Mouse (Mus musculus) adrenal gland, adult 2 months (tissue): ENCODE measurements at regions not wholly inside any gene's neighbourhood (a gene's known extent, or its start where the extent isn't known, plus 50 kb on each side); places are given as distances from the start of the nearest gene placed in this dataset.

Experiments
- DNase-seq: peaks from one replicate; pipeline ENCODE4 v3.0.0; 2021

DNA sequence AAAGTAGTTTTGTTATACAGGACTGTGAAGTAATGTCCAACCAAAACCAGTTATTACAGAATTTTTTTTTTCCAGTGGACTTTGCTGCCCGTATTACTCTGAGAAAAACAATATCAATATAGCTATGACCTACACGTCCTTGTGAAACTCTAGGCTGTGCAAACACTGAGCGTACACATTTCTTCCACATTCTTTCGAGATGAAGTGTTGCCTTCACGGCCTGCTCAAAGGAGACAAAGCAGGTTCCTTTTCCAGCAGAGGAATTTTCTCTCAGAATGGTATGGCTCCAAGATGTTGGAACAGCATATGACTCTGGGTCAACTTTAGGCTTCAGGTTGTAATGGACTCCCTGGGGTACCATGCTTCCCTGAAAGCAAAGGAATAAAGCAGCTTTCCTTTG, 463.6 kb downstream of the Epha4 start:
- no peak for DNase-seq

DNA sequence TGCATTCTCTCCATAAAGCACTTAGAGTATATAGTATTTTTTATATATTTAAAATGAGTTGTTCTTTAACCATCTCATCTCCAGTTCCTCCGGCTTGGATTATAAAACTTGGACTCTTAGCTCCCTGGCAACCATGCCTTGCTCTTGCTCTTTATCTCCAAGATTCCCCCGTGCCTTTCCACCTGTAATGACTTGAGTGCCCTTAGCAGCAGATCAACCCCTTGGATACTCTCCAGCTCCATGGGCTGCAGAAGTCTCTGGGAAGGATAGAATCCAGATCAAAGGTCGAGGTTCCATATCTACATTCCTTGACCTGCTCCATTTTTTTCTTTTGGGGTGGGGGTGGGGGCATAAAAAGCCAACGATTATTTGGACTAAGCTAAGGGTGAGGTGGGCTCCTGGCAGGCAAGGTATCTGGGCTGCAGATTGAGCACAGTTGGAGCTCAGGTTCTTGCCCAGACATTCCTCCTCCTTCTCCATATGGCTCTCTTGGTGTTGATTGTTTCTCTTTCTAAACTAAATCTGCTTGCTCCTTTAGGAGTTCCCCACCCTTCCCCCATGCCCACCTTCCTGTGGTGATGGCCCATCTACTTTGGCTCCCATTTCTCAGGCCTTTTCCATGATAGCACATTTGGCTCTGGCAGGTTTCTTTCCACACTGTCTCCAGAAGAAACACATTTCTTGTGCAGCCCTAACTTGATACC, 460.9 kb downstream of the Epha4 start:
- no peak for DNase-seq

DNA sequence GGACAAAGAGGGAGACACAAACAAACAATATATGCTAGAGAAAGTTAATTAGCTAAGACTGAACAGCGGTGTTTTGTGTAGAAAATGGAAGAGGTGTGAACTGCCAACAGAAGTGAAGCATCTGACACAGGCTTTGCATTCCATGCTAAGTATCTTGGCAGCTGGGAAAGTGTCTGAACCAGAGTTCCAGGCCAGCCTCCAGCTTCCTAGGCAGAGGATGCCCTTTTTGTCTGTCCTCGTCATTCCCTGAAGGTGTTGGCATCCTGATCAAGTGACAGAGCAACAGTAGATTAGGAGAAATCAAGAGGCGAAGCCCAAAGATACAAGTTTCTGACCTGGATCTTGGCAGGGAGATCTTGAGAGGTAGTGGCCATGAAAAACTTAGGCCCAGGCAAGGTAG, 452.4 kb downstream of the Epha4 start:
- DNase-seq = no peak

DNA sequence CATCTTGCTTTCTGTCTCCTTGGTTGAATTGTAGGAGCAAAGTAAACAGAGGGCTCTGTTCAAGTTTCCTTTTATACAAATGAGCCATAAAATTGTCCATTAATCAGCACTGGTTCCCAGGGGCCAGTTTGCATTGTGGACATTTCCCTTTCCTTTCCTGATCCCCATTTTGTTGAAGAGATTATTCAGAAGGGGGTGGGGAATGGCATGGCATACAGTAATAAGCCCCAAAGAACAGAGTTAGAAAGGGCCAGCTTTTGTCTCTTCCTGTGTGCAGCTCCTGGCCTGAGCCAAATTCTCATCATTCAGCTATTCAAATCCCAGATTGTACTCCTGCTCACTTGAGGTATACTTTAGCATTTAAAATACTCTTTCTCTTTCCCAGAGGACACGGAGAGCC, 441.8 kb downstream of the Epha4 start:
- no peak for DNase-seq

DNA sequence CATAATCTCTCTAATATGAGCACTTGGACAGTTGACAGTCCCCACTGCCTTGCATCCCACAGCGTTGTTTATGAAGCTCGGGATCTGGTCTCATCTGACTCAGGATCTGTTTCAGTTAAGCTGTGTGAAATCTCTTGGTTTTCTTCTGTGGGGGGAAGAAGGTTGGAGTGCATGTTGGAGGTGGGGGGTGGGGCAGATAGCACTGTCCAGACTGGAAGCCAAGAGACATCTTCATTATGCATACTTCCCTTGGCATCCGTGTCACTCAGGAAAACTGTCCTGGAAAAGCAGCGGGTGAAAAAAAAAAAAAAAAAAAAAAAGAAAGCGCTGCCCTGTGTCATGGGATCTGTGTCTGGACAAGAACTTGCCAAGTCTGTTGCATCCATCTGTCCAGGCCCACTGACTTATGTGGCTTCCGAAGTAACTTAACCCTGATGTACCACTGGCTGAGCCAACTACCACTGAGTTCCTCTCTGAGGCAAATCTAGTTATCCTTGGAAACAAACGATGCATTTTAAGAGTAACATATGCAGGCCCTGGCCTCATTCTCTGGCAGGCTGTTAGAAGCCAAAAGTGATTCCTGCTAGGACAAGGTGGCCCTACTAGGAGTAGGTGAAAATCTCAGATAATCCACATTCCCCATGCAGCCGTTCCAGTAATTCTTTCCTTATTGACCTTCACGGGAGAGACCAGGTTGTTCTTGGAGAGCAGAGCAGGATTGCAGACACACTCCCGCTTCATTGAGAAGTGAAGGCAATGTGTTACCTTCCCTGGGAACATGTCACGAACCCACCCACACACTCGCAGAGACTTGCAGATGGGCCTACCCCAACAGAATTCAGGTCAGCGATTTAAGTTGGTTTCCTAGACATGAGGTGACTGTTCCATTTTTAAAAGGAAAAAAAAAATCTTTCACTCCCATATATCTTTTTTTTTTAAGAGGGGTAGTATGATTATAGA, 439.7 kb downstream of the Epha4 start:
- no peak for DNase-seq

DNA sequence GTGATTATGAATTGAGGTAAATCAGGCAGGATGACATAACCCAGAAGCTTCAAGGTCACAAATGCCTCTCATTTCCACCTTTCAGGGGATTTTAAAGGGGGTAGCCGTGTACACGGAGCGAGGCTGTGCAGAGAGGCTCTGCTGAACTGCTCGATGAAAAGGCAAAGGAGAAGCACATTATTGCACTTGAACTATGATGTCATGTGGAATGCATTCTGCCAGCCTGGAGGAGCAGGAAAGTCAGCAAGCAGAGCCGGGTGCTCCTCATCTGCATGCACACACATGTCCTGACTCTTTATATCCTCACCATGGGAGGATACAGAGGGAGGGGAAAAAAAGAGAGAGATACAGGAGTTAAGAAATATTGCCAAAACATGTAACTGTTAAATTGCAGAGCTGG, 434.1 kb downstream of the Epha4 start:
- no peak for DNase-seq

DNA sequence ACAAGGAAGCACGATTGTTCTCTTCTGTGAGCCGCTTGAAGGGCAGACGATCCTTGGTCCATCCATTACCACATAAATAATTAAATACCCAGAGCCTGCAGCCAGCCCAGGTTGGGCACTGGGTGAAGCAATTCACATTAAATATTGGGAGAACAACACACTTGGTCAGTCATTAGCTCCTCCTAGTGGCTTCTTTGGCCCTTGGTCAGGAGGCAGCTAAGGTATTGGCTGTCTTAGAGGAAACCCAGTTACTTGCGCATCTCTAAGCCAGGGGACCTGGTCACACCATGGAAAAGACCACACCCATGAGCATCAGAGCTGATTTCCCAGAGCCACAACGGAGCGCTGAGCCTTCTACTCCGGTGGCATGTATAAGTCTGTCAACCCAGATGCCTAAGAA, 433.2 kb downstream of the Epha4 start:
- peak; percentile 14 for DNase-seq

DNA sequence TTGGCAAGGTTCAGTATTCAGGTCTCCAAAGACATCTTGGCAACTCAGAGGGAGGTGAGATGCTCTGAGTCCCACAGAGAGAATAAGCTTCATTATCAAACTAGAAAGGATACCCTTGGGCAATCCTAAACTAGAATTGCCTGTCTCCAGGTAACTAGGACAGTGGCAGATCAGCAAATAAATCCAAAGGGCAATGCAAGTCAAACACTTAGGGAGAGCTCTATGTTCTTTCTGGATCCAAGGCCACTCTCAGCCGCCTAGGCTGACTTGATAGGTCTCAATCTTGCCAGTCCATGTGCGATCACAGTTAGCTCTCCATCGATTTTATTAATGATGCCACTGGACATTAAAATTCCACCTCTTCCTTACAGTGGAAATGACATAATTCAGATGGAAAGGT, 432.5 kb downstream of the Epha4 start:
- DNase-seq = no peak

DNA sequence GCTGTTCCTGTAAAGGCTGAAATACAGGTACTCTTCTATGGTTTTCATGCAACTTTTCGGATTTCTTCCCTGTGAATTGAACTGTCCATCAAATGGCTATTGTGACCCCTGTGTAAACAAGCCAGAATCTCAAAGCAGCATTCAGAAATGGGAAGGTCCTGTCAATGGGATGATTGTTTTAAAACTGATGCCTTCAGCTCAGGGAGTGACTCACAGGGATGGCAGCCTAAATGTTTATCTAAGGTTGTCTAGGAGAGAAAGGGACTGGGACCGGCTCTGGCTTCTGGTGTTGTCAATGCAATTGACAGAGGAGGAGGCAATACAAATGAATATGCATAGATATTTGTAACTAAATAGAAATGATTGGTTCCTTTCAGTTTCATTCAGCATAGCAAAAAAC, 421.3 kb downstream of the Epha4 start:
- DNase-seq = no peak

DNA sequence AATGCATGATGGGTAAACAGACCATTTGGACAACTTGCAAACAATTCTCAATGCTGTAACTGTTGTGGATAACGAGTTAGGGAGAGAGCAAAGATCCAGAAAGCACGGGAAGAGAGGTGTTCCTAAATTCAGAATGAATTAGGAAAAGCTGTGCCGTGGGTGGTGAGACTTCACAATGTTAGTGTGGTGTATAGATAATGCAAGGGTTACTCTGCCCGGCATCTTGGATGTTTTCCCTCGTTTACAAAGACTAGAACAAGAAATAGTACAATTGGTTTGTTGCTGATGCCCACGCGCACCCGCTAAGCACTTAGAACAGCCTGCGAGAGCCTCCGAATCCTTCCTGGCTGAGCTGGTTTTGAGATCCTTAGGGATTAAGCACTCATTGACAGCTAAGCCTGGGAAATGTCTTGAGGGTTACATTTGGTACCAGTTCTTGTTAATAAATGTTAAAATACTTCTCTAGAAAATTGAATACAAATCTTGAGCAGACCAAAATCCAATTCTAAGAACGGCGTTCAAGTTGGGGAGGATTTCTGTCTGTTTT, 413.1 kb downstream of the Epha4 start:
- no peak for DNase-seq

DNA sequence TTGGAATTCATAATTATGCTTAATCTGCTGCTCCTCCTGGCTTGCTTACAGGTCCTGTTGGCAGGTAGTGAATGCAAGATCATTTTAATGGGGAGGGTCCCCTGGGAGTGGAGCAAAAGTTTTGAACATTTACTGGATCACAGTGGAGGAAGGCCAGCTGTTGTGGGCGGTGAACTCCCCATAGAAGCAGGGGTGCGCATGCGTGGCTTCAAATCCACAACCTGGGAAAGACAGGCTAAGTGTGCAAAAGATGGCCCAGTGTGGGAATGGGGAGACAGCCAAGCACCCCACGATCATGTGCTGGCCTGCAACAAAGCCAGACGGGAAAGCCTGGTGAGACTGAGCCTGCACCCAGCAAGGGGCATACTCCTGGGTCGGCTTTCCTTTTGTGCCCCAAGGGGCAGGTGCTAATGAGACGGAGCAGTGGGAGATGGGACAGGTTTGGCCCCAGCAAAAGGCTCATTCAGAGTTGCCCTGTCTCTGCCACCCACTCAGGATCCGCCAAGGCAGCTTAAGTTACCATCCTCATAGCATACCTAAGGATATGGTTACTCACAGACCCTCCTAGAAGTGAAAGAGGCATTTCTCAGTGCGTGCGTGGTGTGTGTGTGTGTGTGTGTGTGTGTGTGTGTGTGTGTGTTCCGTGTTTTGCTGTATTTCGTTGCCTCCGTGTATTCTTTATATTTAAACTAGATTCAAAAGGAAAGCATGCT, 412.3 kb downstream of the Epha4 start:
- DNase-seq = no peak

DNA sequence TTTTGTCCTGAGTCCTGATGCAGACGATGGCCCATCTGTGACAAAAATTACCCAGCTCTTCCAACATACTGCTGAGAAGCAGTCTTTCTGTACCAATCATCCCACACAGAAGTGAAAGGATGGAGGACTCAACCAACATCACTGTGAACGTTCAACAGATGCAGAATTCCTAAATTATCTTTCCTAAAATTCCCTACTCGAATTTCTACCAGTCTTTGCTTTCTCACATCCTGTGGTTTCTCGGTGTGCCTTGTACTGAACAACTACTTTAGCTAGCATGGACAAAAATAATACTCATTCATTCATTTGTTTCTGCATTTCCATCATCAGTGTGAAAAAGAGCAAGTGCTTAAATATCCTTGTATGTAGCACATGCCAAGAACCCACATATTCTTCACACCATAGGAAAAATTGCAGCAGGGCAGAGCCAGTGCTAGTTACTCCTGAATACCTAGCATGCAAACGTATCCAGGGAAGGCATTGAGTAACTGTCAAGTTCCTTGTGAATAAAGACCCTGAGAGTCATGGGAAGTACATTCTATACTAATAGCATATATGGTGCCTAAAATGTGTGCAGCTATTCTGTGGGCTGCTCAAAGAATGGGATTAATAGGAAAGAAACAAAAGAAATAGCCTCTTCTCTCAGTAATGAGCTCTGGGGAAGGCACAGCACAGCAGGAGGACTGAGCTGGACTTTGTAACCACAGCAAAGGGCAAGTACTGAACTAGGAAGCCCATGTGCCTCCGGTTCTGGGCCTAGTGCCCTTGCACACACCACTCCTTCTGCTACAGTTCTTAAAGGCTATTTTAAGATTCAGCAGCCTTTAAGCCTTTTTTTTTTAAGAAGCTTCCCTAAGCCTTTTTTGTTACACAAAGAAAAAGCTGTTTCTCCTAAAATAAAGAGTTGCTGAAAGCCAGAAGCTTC, 404.8 kb downstream of the Epha4 start:
- no peak for DNase-seq

DNA sequence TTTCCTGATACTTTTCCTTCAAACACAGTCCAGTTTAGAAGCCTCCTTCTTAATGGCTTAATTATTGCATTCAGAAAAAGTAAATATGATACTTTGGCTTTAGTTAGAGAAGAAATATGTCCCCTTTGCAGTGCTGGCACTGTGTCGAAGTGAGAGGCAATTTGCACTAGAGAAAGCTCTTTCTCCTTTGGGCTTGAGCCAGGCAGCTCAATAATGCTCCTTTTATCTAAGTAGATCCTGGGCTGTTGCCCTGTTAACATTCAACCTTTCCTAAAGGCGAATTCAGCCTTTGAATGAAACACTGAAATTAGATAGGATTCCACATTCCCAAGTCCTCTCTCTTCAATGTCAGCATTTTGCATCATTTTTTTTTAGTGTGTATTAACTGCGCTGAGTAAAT, 386.5 kb downstream of the Epha4 start:
- DNase-seq = no peak

DNA sequence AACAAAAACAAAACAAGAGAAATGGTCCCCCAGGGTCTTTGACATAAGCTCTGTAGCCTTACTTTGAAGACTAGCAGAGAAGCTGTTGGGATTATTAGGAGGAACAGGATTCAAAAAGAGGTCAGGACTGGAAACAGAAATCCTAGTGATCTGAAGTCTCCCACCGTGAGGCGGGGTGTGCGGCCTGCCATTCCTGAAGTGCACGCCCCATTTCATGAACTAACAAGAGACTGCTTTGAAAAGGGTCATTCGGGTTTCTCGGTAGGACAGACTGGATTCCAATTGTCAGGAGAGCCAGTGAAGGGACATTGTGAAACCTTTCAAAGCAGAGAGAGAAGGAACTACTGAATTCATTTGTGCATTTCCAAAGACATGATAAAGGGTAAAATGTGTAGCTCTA, 377.2 kb downstream of the Epha4 start:
- DNase-seq = no peak

DNA sequence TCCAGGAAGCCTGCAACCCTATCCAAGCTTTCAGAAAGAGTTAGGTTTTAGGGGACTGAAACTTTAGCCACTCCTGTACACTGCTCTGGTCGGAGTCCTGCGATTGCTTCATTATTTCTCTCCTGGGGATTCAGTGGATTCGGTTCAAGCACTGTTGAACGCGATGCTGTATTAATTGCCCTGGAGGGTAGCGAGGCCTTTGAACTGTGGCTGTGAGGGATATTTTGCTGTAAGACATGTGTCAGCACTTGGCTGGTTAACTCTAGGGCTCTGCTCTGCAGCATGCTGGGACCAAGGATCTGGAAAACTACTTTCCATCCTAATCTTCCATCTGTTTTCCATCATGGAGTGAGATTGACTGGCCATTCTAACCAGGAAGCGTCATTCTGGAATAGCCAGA, 374.0 kb downstream of the Epha4 start:
- peak; percentile 9 for DNase-seq

DNA sequence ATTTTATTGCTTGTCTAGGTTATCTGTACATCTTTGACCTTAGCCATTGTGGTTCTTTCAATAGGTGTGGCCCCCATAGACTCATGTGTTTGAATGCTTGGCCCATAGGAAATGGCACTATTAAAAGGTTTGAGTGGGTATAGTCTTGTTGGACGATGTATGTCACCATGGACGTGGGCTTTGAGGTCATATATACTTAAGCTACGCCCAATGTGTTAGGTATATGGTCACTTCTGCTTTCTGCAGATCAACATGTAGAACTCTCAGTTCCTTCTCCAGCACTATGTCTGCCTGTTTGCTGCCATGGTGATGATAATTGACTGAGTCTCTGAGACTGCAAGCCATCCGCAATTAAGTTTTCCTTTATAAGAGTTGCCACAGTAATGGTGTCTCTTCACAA, 366.8 kb downstream of the Epha4 start:
- no peak for DNase-seq

DNA sequence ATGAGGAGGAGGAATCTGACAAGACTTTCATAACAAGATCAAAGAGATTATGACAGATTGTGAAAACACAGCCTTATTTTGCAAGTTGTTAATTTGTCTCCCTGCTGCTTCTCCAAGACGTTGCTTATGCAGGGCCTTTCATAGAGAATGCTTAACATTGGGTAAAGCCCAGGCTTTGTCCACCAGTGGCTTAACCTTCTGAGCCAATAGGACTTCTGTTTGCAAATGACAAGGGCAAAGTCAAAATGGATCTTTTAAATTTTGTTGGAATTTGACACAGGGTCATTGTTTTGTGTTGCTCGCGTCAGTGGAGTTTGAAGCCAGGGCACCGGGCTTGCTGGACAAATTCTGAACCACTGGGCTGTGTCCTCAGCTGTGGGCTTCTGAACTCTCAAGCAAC, 346.6 kb downstream of the Epha4 start:
- DNase-seq = no peak

DNA sequence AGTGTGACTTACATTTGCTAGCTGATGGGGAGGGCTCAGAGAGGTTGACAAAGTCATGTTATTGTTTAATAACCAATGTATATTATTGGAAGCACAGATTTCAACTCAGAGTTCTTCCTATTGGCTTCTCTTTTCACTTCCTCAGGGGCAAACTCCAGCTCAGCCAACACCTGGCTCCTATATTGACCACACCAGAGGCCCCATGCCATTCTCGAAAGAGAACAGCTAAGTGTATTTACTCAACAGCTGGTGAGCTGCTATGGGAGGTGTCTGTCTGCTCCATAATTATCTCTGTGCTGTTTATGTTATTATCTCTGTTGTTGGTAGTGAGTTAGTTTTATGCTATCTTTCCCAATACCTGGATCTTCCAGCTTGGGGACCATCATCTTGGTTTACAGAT, 342.4 kb downstream of the Epha4 start:
- no peak for DNase-seq

DNA sequence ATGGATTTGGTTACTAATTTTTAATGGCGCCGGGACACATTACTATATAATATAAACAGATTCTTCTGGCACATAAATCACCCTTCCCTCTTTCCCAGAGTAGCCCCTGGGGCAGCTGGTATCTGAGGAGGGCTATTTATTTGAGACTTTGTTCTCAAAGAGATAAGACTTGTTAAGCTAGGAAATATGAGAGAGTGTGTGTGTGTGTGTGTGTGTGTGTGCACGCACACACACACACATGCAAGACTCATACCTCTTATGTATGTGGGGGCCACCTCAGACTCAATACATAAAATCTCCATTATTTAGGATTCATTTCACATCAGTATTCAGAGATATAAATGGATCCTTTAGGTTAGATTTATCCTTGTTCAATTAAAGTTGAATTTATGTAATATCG, 340.1 kb downstream of the Epha4 start:
- no peak for DNase-seq

DNA sequence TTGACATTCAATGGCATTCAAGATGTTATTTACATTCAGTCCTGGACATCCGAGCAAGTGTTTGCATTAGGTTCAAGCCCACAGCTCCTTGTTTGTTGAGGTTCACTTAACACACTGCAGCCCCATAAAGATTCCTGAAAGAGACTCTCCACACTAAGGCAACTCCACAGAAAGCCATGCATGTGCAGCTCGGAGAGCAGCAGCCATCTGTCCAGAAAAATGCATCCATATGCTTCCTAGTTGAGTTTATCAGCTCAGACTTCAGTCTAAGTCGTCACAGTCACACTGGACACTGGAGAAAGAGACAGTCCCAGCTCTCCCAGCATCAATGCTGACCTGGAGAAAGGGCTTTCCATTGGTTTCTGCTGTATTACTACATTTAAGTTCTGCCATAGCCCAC, 339.7 kb downstream of the Epha4 start:
- DNase-seq = no peak

DNA sequence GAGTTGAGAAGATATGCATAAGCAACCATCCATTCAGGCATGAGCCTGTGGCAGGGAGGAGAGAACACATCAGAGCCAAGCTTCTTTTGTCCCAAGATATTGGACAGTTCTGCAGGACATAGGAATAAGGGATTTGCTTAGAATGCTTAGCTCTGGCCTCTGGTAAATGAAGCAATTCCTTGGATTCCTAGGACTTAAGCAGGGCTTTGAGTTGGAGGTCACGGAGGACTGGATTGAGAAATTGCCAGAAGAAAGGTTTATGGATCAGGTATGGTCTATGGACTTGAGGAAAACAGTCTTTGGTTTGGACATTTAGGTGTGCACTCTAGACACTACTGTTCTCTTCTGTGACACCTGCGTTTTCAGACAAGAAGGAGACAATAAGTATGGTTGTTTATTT, 338.4 kb downstream of the Epha4 start:
- no peak for DNase-seq

DNA sequence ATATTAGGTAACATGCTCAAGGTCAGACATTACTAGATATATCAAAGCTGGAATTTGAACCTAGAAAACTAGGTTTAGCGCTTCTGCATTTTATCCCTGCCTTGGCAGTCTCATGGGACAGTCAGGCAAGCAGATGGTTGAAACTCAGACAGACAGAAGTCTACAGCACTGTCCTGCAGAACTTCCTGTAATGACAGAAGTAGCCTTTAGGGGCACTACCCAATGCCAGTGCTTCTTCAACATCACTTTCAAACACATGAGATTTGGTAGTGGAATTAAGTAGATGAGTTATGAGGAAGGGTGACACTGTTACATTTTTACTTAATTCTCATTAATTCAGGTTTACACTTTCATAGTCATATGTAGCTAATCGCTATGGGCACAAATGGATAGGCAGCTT, 330.9 kb downstream of the Epha4 start:
- no peak for DNase-seq
